Mouse (Mus musculus) bone marrow macrophage, adult 2 months (primary cell): ENCODE measurements around the gene Sco1.

Source experiments
- CTCF ChIP-seq: IDR thresholded peaks from 2 replicates; pipeline ENCODE4 v1.5.1; 2012; ENCODE audit warnings: low read depth, mild to moderate bottlenecking, low read length, moderate library complexity
- POLR2A ChIP-seq: IDR thresholded peaks from 2 replicates; pipeline ENCODE4 v1.6.1; 2012; ENCODE audit warnings: mild to moderate bottlenecking, low read depth, low read length, borderline replicate concordance

DNA sequence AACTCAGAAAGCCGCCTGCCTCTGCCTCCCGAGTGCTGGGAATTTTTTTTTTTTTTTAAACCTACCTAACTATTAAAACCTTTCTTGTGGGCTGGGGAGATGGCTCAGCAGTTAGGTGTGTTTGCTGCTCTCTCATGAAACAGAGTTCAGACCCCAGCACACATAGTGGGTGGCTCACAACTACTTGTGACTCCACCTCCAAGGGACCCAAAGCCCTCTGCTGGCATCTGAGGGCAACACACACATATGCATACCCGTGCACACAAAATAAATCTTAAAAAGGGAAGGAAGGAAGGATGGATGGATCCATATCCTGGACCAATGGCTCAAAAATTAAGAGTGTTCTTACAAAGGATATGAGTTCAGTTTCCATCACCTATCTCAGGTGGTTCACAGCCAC lies 3.2 kb upstream of the Sco1 start:
- TF ChIP-seq CTCF (no peak), POLR2A (no peak)
